Mouse (Mus musculus): ENCODE measurements around the gene Ciapin1. TPM values are rescaled to one million over a fixed set of nuclear protein-coding genes. Genes with fewer than 3 reads are reported as not detected.

The Ciapin1 gene
- polyA plus RNA-seq, 1 experiment from 2014 or later = 154 TPM

DNA sequence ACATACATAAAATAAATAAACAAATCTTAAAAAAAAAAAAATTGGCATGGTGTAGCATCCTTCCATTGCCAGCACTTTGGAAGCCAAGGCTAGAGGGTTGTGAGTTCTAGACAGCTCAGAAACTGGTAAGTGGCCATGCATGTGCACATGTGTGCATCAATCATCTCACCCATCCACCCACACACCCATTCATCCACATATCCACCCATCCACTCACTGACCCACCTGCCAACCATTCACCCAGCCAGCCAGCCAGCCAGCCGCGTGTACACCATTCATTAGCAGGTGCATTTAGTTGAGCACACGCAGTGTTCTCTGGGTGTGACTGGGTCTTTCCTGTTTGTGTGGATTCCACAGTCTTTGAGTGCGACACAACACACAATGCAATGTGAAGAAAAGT, 32.3 kb downstream of the Ciapin1 start:
- ATAC-seq (ENCODE audit: low FRiP score) (no peak), DNase-seq (ENCODE audit: low spot score, missing footprints) (peak; percentile 59)

DNA sequence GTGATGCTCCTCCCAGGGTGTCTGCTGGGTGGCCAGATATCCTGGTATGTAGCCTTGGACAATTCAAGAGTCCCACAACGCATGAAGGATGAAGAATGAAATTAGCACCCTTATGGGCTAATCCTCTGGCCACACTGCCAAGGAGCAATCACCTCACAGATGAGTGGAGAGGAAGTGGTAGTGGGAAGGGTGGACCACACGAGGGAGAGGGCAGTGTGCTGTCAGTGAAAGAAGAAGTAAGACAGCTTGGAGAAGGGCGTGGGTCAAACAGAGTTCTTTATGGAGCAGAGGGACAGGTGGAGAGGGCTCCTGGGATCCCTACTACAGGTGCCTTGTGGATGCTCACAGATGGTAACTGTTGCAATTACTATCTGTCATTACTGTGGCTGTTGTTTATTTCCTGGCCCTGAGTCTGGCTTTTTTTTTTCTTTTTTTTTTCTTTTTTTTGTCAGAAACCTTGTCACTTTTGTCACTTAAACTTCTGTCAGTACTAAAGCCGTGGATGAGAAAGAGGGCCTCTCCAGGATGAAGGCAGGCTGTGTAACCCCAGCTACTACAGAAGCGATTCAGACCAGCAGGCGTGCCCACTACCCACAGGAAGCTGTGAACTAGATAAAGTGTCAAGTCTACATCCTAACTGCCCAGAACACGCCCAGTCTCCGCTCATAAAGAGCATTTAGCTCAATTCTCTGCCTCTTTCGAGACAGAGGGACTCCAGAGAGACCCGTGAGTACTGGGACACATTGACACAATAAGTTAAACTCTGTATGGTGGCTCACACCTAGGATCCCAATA, 33.4 kb downstream of the Ciapin1 start:
- no peak for ATAC-seq (ENCODE audit: low FRiP score)

More for the DNA sequence above, 32.3 kb downstream of the Ciapin1 start:
- Histone ChIP-seq H3K27ac (ENCODE audit: low read depth, low read length) (no peak overlapping the region), H3K36me3 (ENCODE audit: control insufficient read depth, insufficient read depth, low read length) (no peaks in the 10 kb centered on the region), H3K4me2 (no peak overlapping the region), H3K4me3 (ENCODE audit: low read depth, low read length) (no peak overlapping the region), H3K27me3 (ENCODE audit: control insufficient read depth, insufficient read depth, low read length) (no peaks in the 10 kb centered on the region), H3K9ac (ENCODE audit: low read length) (no peak overlapping the region), H3K9me3 (ENCODE audit: control insufficient read depth, low read length) (no peaks in the 10 kb centered on the region), H3K4me1 (ENCODE audit: control insufficient read depth, insufficient read depth, low read length) (no peaks in the 10 kb centered on the region; the same call in 1 of the 2 replicates)
- WGBS = 70% methylated on average over 4 of the region's 4 CpGs

DNA sequence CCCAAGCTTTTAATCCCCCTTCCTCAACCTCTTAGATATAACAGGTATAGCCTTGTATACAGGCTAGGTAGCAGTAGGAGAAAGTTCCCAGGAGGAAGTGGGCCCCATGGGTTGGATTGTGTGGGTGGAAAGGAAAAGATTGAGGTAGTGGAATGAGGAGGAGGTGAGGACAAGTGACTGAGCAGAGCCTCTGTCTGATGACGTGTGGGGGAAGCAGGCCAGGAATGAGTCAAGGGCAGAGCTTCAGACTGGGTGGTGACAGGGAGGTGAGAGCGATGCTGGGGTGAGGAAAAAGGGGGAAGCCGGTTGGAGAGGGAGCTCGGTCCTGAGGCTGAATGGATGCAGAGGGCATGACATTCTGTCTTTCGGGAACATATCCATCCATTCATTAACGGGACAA, 34.6 kb downstream of the Ciapin1 start:
- Histone ChIP-seq H3K4me2 (no peak overlapping the region), H3K27ac (ENCODE audit: low read depth, low read length) (no peak overlapping the region), H3K36me3 (ENCODE audit: control insufficient read depth, insufficient read depth, low read length) (no peaks in the 10 kb centered on the region), H3K9ac (ENCODE audit: low read length) (no peak overlapping the region), H3K4me3 (ENCODE audit: low read depth, low read length) (no peak overlapping the region), H3K9me3 (ENCODE audit: control insufficient read depth, low read length) (no peaks in the 10 kb centered on the region), H3K4me1 (ENCODE audit: control insufficient read depth, insufficient read depth, low read length) (no peaks in the 10 kb centered on the region; the same call in 1 of the 2 replicates), H3K27me3 (ENCODE audit: control insufficient read depth, insufficient read depth, low read length) (no peaks in the 10 kb centered on the region)
- WGBS = 82% methylated on average over 6 of the region's 6 CpGs
- ATAC-seq (ENCODE audit: low FRiP score) (no peak), DNase-seq (ENCODE audit: low spot score, missing footprints) (no peak)

More for the DNA sequence above, 33.4 kb downstream of the Ciapin1 start:
- Histone ChIP-seq H3K4me1 (ENCODE audit: control insufficient read depth, insufficient read depth, low read length) (no peaks in the 10 kb centered on the region; the same call in 1 of the 2 replicates), H3K36me3 (ENCODE audit: control insufficient read depth, insufficient read depth, low read length) (no peaks in the 10 kb centered on the region), H3K4me2 (no peak overlapping the region), H3K9me3 (ENCODE audit: control insufficient read depth, low read length) (no peaks in the 10 kb centered on the region), H3K9ac (ENCODE audit: low read length) (no peak overlapping the region), H3K27ac (ENCODE audit: low read depth, low read length) (no peak overlapping the region), H3K4me3 (ENCODE audit: low read depth, low read length) (no peak overlapping the region), H3K27me3 (ENCODE audit: control insufficient read depth, insufficient read depth, low read length) (no peaks in the 10 kb centered on the region)
- peak; percentile 75 for DNase-seq (ENCODE audit: low spot score, missing footprints)
- WGBS = 82% methylated on average over 10 of the region's 10 CpGs

DNA sequence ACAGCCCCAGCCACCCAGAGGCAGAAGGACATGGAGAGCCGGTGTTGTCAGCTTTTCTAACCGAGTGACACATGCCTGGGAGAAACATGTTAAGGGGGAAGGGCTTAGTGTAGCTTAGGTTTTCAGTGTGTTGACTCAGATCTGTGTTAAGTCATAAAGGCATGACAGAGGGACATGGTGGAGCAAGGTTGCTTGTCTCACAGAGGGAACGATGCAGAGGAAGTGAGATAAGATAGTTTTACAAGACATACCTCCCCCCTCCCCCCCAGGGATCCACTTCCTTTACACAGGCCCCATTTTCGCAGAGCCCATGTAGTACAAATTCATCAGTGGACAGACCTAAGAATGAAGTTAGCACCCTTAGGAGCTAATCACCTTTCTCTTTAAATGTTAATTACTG, 35.8 kb downstream of the Ciapin1 start:
- H3K27ac ChIP-seq (ENCODE audit: low read depth, low read length) = no peak overlapping the region
- H3K9ac ChIP-seq (ENCODE audit: low read length) = no peak overlapping the region
- WGBS = 85% methylated on average over 4 of the region's 4 CpGs
- no peaks in the 10 kb centered on the region for H3K9me3 ChIP-seq (ENCODE audit: control insufficient read depth, low read length)
- no peaks in the 10 kb centered on the region for H3K27me3 ChIP-seq (ENCODE audit: control insufficient read depth, insufficient read depth, low read length)
- no peak overlapping the region for H3K4me3 ChIP-seq (ENCODE audit: low read depth, low read length)
- no peaks in the 10 kb centered on the region for H3K36me3 ChIP-seq (ENCODE audit: control insufficient read depth, insufficient read depth, low read length)
- H3K4me1 ChIP-seq (ENCODE audit: control insufficient read depth, insufficient read depth, low read length) = no peaks in the 10 kb centered on the region; the same call in 1 of the 2 replicates
- DNase-seq (ENCODE audit: low spot score, missing footprints) (peak; percentile 44), ATAC-seq (ENCODE audit: low FRiP score) (no peak)
- no peak overlapping the region for H3K4me2 ChIP-seq

DNA sequence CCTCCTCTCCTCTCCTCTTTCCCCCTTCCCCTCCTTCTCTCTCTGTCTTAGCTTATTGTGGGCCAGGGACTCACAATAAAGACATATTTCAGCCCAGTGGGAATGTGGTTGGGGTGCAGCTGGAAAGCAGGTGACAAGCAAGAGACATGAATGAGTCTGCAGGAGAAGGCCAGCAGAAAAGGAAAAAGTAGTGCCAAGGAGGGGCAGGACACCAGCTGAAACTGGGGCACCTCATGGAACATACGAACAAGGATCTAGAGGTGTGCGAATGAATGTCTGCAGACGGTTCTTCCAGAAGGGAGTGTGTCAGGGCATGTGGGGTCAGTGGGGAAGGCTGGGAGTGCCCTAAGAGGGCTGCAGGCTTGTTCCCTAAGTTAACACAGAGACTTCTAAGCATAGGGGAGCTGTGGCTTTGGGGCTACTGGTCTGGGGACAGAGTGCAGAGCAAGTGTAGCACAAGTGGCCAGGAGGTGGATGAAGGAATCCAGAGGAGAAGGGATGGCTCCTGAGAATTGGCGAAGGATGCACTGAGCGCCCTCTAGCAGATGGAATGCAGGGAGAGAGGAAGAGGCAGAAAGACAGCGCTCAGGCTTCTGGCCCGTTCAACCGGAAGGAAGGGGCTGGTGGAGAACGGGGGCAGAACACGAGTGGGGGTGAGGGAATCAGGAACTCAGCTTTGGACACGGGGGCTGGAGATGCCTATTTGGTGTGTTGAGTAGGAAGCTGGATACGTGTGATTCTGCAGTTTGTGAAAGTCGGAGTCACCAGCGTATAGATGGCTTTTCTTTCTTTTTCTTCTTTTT, 36.7 kb downstream of the Ciapin1 start:
- Histone ChIP-seq H3K27ac (ENCODE audit: low read depth, low read length) (no peak overlapping the region), H3K27me3 (ENCODE audit: control insufficient read depth, insufficient read depth, low read length) (no peaks in the 10 kb centered on the region), H3K4me1 (ENCODE audit: control insufficient read depth, insufficient read depth, low read length) (no peaks in the 10 kb centered on the region), H3K9ac (ENCODE audit: low read length) (no peak overlapping the region), H3K4me3 (ENCODE audit: low read depth, low read length) (no peak overlapping the region), H3K9me3 (ENCODE audit: control insufficient read depth, low read length) (no peaks in the 10 kb centered on the region), H3K4me2 (no peak overlapping the region), H3K36me3 (ENCODE audit: control insufficient read depth, insufficient read depth, low read length) (no peaks in the 10 kb centered on the region)
- DNase-seq (ENCODE audit: low spot score, missing footprints) (peak; percentile 80), ATAC-seq (ENCODE audit: low FRiP score) (no peak)
- WGBS = 44% methylated on average over 14 of the region's 14 CpGs

DNA sequence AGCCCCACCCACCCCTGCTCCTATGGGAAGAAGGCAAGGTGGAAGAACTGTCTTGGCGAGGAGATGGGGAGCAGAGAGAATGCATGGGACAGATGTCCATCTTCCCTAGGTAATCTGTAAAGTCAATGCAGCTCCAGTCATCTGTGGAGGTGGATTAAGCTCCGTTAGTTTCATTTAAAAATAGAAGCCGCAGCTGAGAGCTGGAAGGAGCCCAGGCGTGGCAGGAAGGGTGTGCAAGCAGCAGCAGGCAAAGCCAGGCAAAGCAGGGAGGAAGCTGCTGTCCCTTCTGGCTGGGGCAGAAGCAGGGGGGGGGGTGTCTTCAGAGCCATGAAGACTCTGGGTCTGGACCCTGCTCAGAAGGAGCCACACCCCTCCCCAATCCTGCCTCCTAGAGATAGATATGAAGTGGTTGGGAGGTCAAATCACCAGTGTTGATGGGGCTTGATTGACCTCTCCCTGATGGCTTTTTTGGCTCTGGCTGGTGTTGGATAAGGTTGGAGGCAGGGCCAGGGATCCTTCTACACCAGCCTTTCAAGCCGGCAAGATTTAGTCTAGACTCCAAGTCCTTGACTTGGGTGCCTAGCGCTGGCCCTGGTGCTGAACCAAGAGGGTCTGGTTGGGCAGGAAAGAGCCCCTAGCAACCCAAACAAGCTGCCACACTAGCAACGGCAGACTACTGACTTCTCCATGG, 37.7 kb downstream of the Ciapin1 start:
- peak; percentile 59 for DNase-seq (ENCODE audit: low spot score, missing footprints)
- no peak overlapping the region for H3K27ac ChIP-seq (ENCODE audit: low read depth, low read length)
- H3K4me2 ChIP-seq = no peak overlapping the region
- no peaks in the 10 kb centered on the region for H3K9me3 ChIP-seq (ENCODE audit: control insufficient read depth, low read length)
- 70% methylated on average over 7 of the region's 7 CpGs for WGBS
- no peak overlapping the region for H3K9ac ChIP-seq (ENCODE audit: low read length)
- H3K4me1 ChIP-seq (ENCODE audit: control insufficient read depth, insufficient read depth, low read length) = no peaks in the 10 kb centered on the region
- ATAC-seq (ENCODE audit: low FRiP score) = no peak
- no peak overlapping the region for H3K4me3 ChIP-seq (ENCODE audit: low read depth, low read length)
- H3K36me3 ChIP-seq (ENCODE audit: control insufficient read depth, insufficient read depth, low read length) = no peaks in the 10 kb centered on the region
- H3K27me3 ChIP-seq (ENCODE audit: control insufficient read depth, insufficient read depth, low read length) = no peaks in the 10 kb centered on the region

DNA sequence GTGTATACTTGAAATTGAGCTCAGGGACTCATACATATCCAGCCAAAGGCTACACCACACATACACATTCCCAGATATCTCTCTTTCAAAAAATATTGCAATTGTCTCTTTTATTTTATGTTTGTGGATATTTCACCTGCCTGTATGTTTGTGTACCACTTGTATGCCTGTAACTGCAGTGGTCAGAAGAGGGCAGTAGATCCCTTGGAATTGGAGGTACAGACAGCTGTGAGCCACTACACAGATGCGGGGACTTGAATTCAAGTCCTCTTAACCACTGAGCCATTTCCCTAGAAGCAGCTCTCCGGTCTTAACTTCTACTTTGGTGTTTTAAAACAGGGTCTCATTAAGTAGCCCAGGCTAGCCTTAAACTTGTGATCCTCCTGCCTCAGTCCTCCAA, 43.4 kb downstream of the Ciapin1 start:
- Histone ChIP-seq H3K27me3 (ENCODE audit: control insufficient read depth, insufficient read depth, low read length) (no peaks in the 10 kb centered on the region), H3K36me3 (ENCODE audit: control insufficient read depth, insufficient read depth, low read length) (no peaks in the 10 kb centered on the region), H3K4me1 (ENCODE audit: control insufficient read depth, insufficient read depth, low read length) (peaks cover 7% of the 10 kb centered on the region), H3K9ac (ENCODE audit: low read length) (no peak overlapping the region), H3K4me3 (ENCODE audit: low read depth, low read length) (no peak overlapping the region), H3K27ac (ENCODE audit: low read depth, low read length) (no peak overlapping the region), H3K4me2 (no peak overlapping the region), H3K9me3 (ENCODE audit: control insufficient read depth, low read length) (no peaks in the 10 kb centered on the region)
- ATAC-seq (ENCODE audit: low FRiP score) (no peak), DNase-seq (ENCODE audit: low spot score, missing footprints) (no peak)
- WGBS = 98% methylated on average over 2 of the region's 2 CpGs

DNA sequence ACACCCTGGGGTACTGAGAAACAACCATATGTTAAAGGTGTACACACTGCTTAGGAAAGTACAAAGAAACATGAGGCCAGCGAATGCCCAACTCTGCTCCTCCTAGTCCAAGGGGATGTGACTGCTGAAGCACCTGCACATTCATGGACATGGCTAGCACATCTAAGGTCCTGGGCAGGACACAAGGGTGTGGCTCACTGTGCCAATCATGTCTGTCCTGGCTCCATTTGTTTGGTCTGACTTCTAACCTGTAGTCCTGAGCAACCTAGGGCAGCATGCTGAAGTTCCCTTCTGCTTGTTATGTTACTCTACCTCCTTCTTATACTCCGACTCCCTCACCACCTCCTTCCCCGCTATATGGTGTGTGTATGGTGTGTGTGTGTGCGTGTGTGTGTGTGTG, 43.8 kb downstream of the Ciapin1 start:
- no peak overlapping the region for H3K4me3 ChIP-seq (ENCODE audit: low read depth, low read length)
- no peak overlapping the region for H3K27ac ChIP-seq (ENCODE audit: low read depth, low read length)
- DNase-seq (ENCODE audit: low spot score, missing footprints) (no peak), ATAC-seq (ENCODE audit: low FRiP score) (no peak)
- H3K4me1 ChIP-seq (ENCODE audit: control insufficient read depth, insufficient read depth, low read length) = peaks cover 11% of the 10 kb centered on the region
- no peaks in the 10 kb centered on the region for H3K36me3 ChIP-seq (ENCODE audit: control insufficient read depth, insufficient read depth, low read length)
- H3K4me2 ChIP-seq = no peak overlapping the region
- no peak overlapping the region for H3K9ac ChIP-seq (ENCODE audit: low read length)
- 86% methylated on average over 4 of the region's 4 CpGs for WGBS
- H3K9me3 ChIP-seq (ENCODE audit: control insufficient read depth, low read length) = no peaks in the 10 kb centered on the region
- H3K27me3 ChIP-seq (ENCODE audit: control insufficient read depth, insufficient read depth, low read length) = no peaks in the 10 kb centered on the region
